Mouse (Mus musculus) lung, postnatal 0 days (tissue): ENCODE data around the gene Htatip2.

Source experiments
- CTCF ChIP-seq: IDR thresholded peaks from 2 replicates; pipeline ENCODE4 v1.5.1; 2016; ENCODE audit warnings: antibody characterized with exemption, mild to moderate bottlenecking
- EP300 ChIP-seq: IDR thresholded peaks from 2 replicates; pipeline ENCODE4 v1.6.1; 2016; ENCODE audit warnings: antibody characterized with exemption, mild to moderate bottlenecking, control low read depth

GRCm38 (mm10) chr7:49764011-49764716, 5.2 kb downstream of the Htatip2 start:
- no peak for TF ChIP-seq EP300
- no peak for TF ChIP-seq CTCF
